ENCODE assay signal across 8 mouse cellular contexts in the genomic region with DNA sequence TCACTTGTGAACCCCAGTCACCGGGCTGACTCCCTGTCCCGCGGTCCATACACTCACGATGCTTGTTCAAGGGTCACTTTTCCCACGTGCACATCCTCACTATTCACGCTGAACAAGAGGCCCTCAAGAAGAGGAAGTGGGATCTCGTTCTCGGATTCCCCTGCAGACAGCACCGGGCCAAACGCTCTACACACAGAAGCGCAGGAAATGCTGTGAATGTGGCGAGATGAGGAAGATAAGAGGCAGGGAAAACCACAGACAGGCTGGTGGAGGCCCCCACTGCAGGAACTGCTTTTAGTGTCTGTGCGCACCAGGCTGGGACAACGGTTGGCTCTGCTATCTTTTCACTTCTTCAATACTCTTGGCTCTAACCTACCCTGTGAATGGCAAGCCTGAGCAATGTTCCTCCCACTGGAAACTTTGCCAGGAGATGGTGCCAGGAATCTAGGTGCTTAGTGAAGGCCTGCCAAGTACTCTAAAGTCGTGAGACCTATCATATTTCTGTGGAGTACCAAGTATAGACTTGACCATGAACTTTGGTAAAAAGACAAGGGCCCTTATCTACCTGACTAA. TPM values are rescaled to one million over a fixed set of nuclear protein-coding genes. Genes with fewer than 3 reads are reported as not detected.
DNase-seq lines count a peak whose midpoint lies in the region; ATAC-seq and TF ChIP-seq lines count a peak whose summit lies in the region.

No protein-coding gene starts in this region.

- TF ChIP-seq POLR2A in lung, adult 2 months (IDR thresholded peaks at IDR 0.05; ENCODE audit: borderline replicate concordance, extremely low read depth, low read depth, low read length) = no peak

- no peak overlapping the region for H3K27ac ChIP-seq in heart, postnatal 0 days (ENCODE audit: low read depth)
- H3K27ac ChIP-seq in hindbrain, embryonic 12.5 days = no peak overlapping the region

- no peaks in the 10 kb centered on the region for H3K36me3 ChIP-seq in heart, postnatal 0 days (replicated peaks; ENCODE audit: control insufficient read depth, insufficient read depth, low read length)
- H3K36me3 ChIP-seq in hindbrain, embryonic 12.5 days = no peaks in the 10 kb centered on the region

- H3K4me1 ChIP-seq in heart, postnatal 0 days (ENCODE audit: control insufficient read depth, insufficient read depth) = 0 out of 2 replicates have a peak, but pooled peaks cover 2% of the 10 kb centered on the region
- 0 out of 2 replicates have a peak, but pooled peaks cover 2% of the 10 kb centered on the region for H3K4me1 ChIP-seq in lung, adult 2 months (ENCODE audit: control insufficient read depth, insufficient read depth, low read length)
- peaks cover 23% of the 10 kb centered on the region for H3K4me1 ChIP-seq in hindbrain, embryonic 12.5 days

- no peak for TF ChIP-seq EP300 in heart, postnatal 0 days (IDR thresholded peaks at IDR 0.05; ENCODE audit: low read depth)

- no peak overlapping the region for H3K9ac ChIP-seq in heart, postnatal 0 days (replicated peaks; ENCODE audit: low read depth, low read length)
- no peak overlapping the region for H3K9ac ChIP-seq in hindbrain, embryonic 12.5 days

- H3K4me3 ChIP-seq in heart, postnatal 0 days (ENCODE audit: low read depth, low read length) = no peak overlapping the region
- no peak overlapping the region for H3K4me3 ChIP-seq in lung, adult 2 months (replicated peaks; ENCODE audit: extremely low read depth, low read depth, low read length)
- H3K4me3 ChIP-seq in hindbrain, embryonic 12.5 days = no peak overlapping the region

- no peak overlapping the region for H3K4me2 ChIP-seq in heart, postnatal 0 days (ENCODE audit: low read depth, low read length)
- H3K4me2 ChIP-seq in hindbrain, embryonic 12.5 days (replicated peaks) = no peak overlapping the region

- no peak for TF ChIP-seq CTCF in heart, postnatal 0 days (IDR thresholded peaks at IDR 0.05; ENCODE audit: low read depth)
- TF ChIP-seq CTCF in lung, adult 2 months (IDR thresholded peaks at IDR 0.05; ENCODE audit: insufficient read depth, low read length) = no peak

- 0 out of 2 replicates have a peak, but pooled peaks have one; percentile 20 for ATAC-seq in heart, postnatal 0 days (ENCODE audit: insufficient read depth, low read depth)
- ATAC-seq in hindbrain, embryonic 12.5 days (ENCODE audit: low FRiP score) = no peak

- H3K27me3 ChIP-seq in heart, postnatal 0 days (ENCODE audit: control insufficient read depth, insufficient read depth, low read length) = peaks cover 25% of the 10 kb centered on the region
- H3K27me3 ChIP-seq in hindbrain, embryonic 12.5 days = peaks cover 80% of the 10 kb centered on the region

- DNase-seq in cerebellum, postnatal 14 days = peak; percentile 57 to 69
- DNase-seq in cerebellum, adult 11-12 months = no peak
- peak; percentile 43 to 46 for DNase-seq in B cell, adult 2 months
- no peak for DNase-seq in heart, postnatal 0 days (ENCODE audit: low spot score)
- DNase-seq in lung, adult 2 months = peak; percentile 28
- DNase-seq in thymus, postnatal 36 days = peak; percentile 76 to 81
- no peak for DNase-seq in embryo, embryonic 11 days

- H3K9me3 ChIP-seq in heart, postnatal 0 days (replicated peaks; ENCODE audit: control insufficient read depth, low read length) = no peaks in the 10 kb centered on the region
- H3K9me3 ChIP-seq in hindbrain, embryonic 12.5 days (replicated peaks) = no peaks in the 10 kb centered on the region

- WGBS in heart, postnatal 0 days = 37% methylated on average over 15 of the region's 15 CpGs
- 14% methylated on average over 15 of the region's 15 CpGs for WGBS in lung, adult 2 months
- 79% methylated on average over 15 of the region's 15 CpGs for WGBS in hindbrain, embryonic 12.5 days

RNA-seq across cellular contexts. Expression of a gene that starts 18.7 kb away (rescaled TPM):
- total RNA-seq in heart, postnatal 0 days (2014; rRNA removed; ENCODE audit: low replicate concordance) = 42.6 and 62.3 TPM in 2 replicates
- 24.6 and 25.6 TPM in 2 replicates for polyA plus RNA-seq in heart, postnatal 0 days (2015; fragmentation: Nextera tagmentation; extraction: Ambion mirVana)
- 73.8 and 108 TPM in 2 replicates for polyA plus RNA-seq in lung, adult 2 months (2012; rRNA removed)
- polyA plus RNA-seq in hindbrain, embryonic 12.5 days (2016; fragmentation: Nextera tagmentation; extraction: Ambion mirVana) = 104 and 111 TPM in 2 replicates

Comparison
In these comparisons a context has a peak if more than half of its experiments do, and no peak if none do; other contexts are left out.
1. DNase-seq: peak in cerebellum, postnatal 14 days (2 of 2), B cell, adult 2 months (2 of 2), lung, adult 2 months (single experiment) and thymus, postnatal 36 days (2 of 2); none in cerebellum, adult 11-12 months (single experiment), heart, postnatal 0 days (single experiment) and embryo, embryonic 11 days (single experiment).